Mouse (Mus musculus): ENCODE results near the gene Olfr736. TPM values are rescaled to one million over a fixed set of nuclear protein-coding genes. Genes with fewer than 3 reads are reported as not detected.

Gene Olfr736
- not detected in 4 replicates for total RNA-seq (2023)

DNA sequence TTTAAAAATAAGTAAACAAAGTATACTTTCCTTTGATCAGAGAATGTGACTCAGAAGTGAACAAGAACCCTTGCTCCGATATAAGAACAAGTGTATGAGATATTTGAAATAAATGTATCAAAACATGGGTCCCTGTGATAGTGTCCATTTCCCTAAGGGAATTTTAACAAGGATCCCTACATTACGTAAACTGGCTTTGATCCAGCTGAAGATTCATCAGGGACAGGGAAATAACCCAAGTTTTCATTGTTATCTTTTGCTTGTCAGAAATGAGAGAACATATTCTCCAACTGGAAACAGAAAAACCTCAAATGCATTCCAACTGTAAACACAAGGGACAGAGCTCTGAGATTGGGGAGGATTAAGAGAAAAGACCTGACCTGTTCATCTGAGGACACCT, at the start of gene Olfr736:
Gene Olfr736 (plus strand): TSS at position 301 of the 400 bp plus-strand sequence.

DNA sequence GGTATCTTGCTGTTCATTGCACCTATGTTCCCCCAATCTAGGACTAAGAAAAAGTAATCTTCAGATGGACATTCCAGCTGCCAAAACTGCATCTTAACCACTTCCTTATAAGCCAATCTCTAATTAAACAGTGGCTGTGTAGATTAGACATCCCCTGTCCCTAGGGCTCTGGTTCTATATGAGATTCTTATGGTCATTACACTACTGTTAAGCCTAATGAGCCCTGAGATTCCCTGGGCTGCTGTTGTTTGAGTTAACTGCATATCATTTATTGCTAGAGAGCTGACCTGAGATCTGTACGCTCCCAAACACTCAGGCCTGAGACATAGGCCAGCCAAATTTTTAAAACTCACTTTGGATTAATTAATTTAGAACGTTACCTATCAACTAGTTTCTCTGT, 32.2 kb upstream of the Olfr736 start, which contains the start of gene Olfr735:
Gene Olfr735 (minus strand): TSS at position 77 of the 400 bp plus-strand sequence.

DNA sequence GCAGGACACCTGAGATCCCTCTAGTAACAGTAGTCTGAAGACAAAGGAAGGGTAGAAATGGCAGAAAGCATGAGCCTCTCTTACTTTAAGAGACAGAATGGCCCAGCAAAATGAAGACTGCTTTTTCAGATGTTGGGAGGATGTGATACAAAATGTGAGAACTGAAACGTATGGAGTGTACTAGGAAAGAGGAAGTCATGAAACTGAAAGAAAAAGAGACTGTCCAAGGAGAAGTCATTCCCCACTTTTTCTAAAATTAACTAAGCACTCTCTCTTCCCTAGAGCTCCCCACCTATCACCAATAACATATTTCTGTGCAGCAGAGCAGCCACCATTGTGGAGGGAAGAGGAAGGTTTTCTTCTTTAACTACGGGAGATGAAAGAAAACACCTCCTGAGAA, 23.4 kb upstream of the Olfr736 start, which contains the start of gene Tlr11:
Gene Tlr11 (plus strand): TSS at position 322 of the 400 bp plus-strand sequence.

DNA sequence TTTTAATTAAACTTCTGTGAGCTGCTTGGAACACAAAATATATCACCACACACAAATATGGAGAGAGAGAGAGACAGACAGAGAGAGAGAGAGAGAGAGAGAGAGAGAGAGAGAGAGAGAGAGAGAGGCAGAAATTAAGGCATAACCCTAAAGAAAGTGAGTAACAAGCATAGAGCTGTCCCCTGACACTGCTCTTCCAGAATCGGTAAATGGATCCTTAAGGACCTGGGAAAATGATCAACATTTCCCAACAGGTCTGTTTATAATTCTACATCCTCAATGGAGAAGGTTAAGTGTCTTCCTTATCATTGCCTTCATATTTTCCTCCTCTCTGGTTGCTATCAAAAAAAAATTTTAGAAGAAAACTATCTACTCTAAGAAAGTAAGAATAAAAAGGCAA, 26.3 kb downstream of the Olfr736 start, which contains the start of gene Olfr738:
Gene Olfr738 (plus strand): TSS at position 301 of the 400 bp plus-strand sequence.

DNA sequence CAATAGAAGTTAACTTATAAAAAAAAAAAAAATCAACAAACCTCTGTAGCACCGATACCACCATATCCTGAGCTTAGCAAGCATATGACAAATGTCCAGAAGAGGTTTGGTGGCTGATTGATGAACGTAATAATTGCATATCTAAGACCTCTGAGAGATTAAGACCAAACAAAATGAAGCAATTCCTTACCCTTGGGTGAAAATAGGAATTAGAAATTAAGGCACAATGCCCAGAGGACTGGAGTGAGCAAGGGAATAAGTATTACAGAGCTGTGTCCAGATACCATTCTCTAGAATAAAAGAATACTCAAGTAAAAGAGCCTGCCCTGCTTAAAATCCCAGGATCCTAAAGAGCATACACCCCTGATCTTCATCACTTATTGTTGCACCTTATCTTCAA, 37.4 kb downstream of the Olfr736 start, which contains the start of gene Olfr739:
Gene Olfr739 (plus strand): TSS at position 301 of the 400 bp plus-strand sequence.

Other genes starting within 250 kb of the Olfr736 start
- gene Olfr728, start 238.5 kb upstream of the Olfr736 start, total RNA-seq (2023) = not detected in 4 replicates
- not detected in 4 replicates for gene Olfr729, start 228.3 kb upstream of the Olfr736 start, total RNA-seq (2023)
- gene Olfr730, start 193.0 kb upstream of the Olfr736 start, total RNA-seq (2023) = not detected in 4 replicates
- not detected in 4 replicates for gene Olfr731, start 139.3 kb upstream of the Olfr736 start, total RNA-seq (2023)
- gene Olfr732, start 97.0 kb upstream of the Olfr736 start, total RNA-seq (2023) = not detected in 4 replicates
- not detected in 4 replicates for gene Olfr733, start 79.6 kb upstream of the Olfr736 start, total RNA-seq (2023)
- gene Olfr734, start 54.4 kb upstream of the Olfr736 start, total RNA-seq (2023) = not detected in 4 replicates
- gene Olfr735, start 32.3 kb upstream of the Olfr736 start, total RNA-seq (2023) = 0.13 TPM in 1 of 4 replicates, not detected in the others
- gene Tlr11, start 23.2 kb upstream of the Olfr736 start, total RNA-seq (2023) = not detected in 4 replicates
- not detected in 4 replicates for gene Olfr738, start 26.4 kb downstream of the Olfr736 start, total RNA-seq (2023)
- gene Olfr739, start 37.5 kb downstream of the Olfr736 start, total RNA-seq (2023) = not detected in 4 replicates
- gene Olfr740, start 64.4 kb downstream of the Olfr736 start, total RNA-seq (2023) = not detected in 4 replicates
- not detected in 4 replicates for gene Olfr741, start 91.6 kb downstream of the Olfr736 start, total RNA-seq (2023)
- not detected in 4 replicates for gene Olfr742, start 122.4 kb downstream of the Olfr736 start, total RNA-seq (2023)
- not detected in 4 replicates for gene Olfr743, start 140.7 kb downstream of the Olfr736 start, total RNA-seq (2023)
- not detected in 4 replicates for gene Olfr744, start 233.7 kb downstream of the Olfr736 start, total RNA-seq (2023)